Mouse (Mus musculus) kidney, adult 2 months (tissue): ENCODE data around the gene Tcf7l1. TPM values are rescaled to one million over a fixed set of nuclear protein-coding genes. Genes with fewer than 3 reads are reported as not detected.

Source experiments
- DNase-seq: peaks from one replicate; pipeline ENCODE4 v3.0.0; 2021
- H3K27ac ChIP-seq: fragments of 200-500 bp; 2 replicates; pipeline ENCODE4 v1.5.1; 2012; ENCODE audit warnings: low read depth, low read length, control low read depth, inconsistent platforms; ENCODE audit not compliant: insufficient read depth
- H3K27me3 ChIP-seq: fragments of 200-500 bp; replicated peaks from 2 replicates; pipeline ENCODE4 v1.6.1; 2012; ENCODE audit warnings: mild to moderate bottlenecking, moderate library complexity, low read length, inconsistent platforms; ENCODE audit not compliant: control insufficient read depth, insufficient read depth
- H3K36me3 ChIP-seq: fragments of 200-500 bp; 2 replicates; pipeline ENCODE4 v1.6.1; 2012; ENCODE audit warnings: mild to moderate bottlenecking, moderate library complexity, low read length, inconsistent platforms; ENCODE audit not compliant: control insufficient read depth, insufficient read depth
- H3K4me1 ChIP-seq: fragments of 200-500 bp; 2 replicates; pipeline ENCODE4 v1.6.1; 2011; ENCODE audit warnings: low read length; ENCODE audit not compliant: control insufficient read depth, insufficient read depth
- H3K4me3 ChIP-seq: fragments of 200-500 bp; 2 replicates; pipeline ENCODE4 v1.5.1; 2011; ENCODE audit warnings: mild to moderate bottlenecking, low read depth, low read length, control low read depth; ENCODE audit not compliant: insufficient read depth
- CTCF ChIP-seq: fragments of 200-500 bp; conservative IDR thresholded peaks from 2 replicates; pipeline ENCODE4 v1.5.1; 2011; ENCODE audit warnings: low read depth, mild to moderate bottlenecking, control low read depth, low read length, moderate library complexity, mixed read lengths; ENCODE audit not compliant: insufficient read depth, insufficient read length
- POLR2A ChIP-seq: fragments of 200-500 bp; IDR thresholded peaks from one replicate; pipeline ENCODE4 v1.6.1; 2011; ENCODE audit warnings: low read depth, low read length, control low read depth
- WGBS: fragments of 180-500 bp; shearing (Covaris S2); methylation state at CpG from one replicate; pipeline ENCODE4 v1.1.7; 2018; 5-methylcytosine and 5-hydroxymethylcytosine counted together
- polyA plus RNA-seq: library from polyadenylated mRNA; depleted of rRNA; stranded (reverse); fragments of >200 nt; gene quantifications from 2 replicates; pipeline ENCODE4 v1.2.3, GENCODE M21; 2012

The Tcf7l1 gene
- polyA plus RNA-seq, 1 experiment = 16.3 TPM

DNA sequence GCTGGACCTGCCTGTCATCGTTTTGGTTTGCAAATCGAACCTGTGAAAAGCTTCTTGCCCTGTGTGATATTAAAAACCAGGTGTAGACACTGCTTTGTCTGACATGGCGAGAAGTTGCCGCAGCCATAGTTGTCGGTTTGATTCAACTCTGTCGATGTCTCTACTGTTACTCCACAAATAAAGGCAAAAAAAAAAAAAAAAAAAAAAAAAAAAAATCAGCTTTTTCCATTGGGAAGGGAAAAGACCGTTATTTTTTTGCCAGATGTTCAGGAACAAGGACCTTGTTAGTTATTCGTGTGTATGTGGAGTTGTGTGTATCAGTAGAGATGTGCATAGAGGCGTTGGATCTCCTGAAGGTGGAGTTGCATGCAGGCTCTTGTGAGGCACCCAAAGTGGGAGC, 36.7 kb upstream of the Tcf7l1 start:
- Histone ChIP-seq H3K27me3 (no peaks in the 10 kb centered on the region), H3K36me3 (no peaks in the 10 kb centered on the region), H3K4me3 (no peak overlapping the region), H3K27ac (no peak overlapping the region), H3K4me1 (no peaks in the 10 kb centered on the region)
- 70% methylated on average over 9 of the region's 9 CpGs for WGBS
- DNase-seq = no peak
- no peak for TF ChIP-seq CTCF
- TF ChIP-seq POLR2A = no peak

DNA sequence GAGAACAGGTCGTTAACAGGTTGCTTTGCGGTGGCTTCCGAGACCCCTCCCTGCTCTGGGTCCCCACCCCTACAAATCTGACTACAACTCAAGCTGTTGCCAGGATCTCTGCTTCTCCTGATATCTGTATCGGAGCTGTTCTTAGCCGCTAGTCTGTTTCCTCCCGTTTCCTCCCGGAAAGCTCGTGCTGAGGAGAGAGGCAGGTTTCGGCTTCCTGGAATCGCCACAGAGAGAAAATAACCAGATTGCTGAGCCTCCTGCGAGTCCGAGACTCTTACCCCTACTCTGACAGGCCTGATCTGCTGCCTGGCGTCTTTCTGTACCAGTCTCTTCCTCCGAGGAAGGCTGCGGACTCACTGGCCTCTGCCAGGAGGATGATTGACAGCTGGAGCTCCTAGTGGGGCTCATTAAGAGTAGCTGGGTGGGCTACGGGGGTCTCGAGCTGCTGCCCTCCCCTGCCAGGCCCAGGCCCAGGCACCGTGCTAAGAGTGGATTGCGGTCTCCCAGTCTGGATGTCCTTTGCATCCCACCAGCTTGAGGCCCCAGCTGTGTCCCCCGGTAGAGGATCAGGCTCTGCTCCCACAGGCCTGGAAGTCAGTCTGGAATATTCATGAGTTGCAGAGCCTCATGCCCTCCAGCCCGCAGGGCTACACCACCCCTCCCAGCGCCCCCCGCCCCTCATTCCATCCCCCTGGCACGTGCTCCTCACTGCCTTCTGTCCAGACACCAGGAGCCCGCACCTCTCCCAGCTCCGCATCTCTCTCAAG, 36.1 kb upstream of the Tcf7l1 start:
- Histone ChIP-seq H3K4me3 (no peak overlapping the region; the same call in 1 of the 2 replicates), H3K36me3 (no peaks in the 10 kb centered on the region), H3K4me1 (no peaks in the 10 kb centered on the region), H3K27ac (no peak overlapping the region), H3K27me3 (no peaks in the 10 kb centered on the region)
- WGBS = 21% methylated on average over 26 of the region's 26 CpGs
- TF ChIP-seq POLR2A (no peak), CTCF (no peak)
- DNase-seq = peak; percentile 32

DNA sequence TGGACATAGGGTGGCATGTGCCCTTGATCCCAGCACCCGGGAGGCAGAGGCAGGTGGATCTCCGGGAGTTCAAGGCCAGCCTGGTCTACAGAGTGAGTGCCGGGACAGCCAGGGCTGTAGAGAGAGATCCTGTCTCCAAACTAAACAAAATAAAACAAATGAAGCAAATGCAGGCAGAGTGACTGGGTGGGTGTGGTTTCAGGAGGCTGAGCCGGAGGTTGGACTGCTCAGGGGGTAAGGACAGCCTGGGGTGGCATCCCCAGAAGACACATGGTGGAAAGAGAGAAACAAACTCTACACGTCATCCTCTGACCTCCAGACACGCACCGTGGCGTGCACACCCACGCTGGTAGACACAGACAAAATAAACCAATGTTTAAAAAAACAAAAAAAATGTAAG, 24.4 kb upstream of the Tcf7l1 start:
- no peaks in the 10 kb centered on the region for H3K4me1 ChIP-seq
- H3K27ac ChIP-seq = no peak overlapping the region
- no peak overlapping the region for H3K4me3 ChIP-seq
- TF ChIP-seq POLR2A = no peak
- no peak for TF ChIP-seq CTCF
- H3K36me3 ChIP-seq = no peaks in the 10 kb centered on the region
- no peaks in the 10 kb centered on the region for H3K27me3 ChIP-seq
- DNase-seq = no peak
- 55% methylated on average over 9 of the region's 9 CpGs for WGBS

DNA sequence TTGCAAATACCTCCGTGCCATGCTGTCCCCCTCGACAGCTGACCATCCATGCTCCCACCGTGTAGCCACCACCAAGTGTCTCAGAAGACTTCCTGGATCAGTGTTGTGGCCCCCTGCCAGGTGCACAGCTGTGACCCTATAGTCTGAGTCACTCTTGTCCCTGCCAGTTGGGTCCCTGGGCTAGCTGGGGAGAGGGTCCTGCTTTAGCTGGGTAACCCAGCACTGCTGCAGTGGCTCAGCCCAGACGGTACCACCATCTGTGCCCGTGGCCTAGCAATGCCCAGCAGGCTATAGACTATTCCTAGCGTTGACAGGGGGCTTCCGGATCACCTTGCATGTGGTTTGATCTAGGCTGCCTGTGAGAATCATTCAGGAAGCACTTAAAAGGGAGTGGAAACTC, 21.2 kb upstream of the Tcf7l1 start:
- H3K27ac ChIP-seq = no peak overlapping the region
- H3K4me3 ChIP-seq = no peak overlapping the region
- H3K36me3 ChIP-seq = no peaks in the 10 kb centered on the region
- 67% methylated on average over 7 of the region's 7 CpGs for WGBS
- TF ChIP-seq CTCF (no peak), POLR2A (no peak)
- no peaks in the 10 kb centered on the region for H3K4me1 ChIP-seq
- no peak for DNase-seq
- no peaks in the 10 kb centered on the region for H3K27me3 ChIP-seq

DNA sequence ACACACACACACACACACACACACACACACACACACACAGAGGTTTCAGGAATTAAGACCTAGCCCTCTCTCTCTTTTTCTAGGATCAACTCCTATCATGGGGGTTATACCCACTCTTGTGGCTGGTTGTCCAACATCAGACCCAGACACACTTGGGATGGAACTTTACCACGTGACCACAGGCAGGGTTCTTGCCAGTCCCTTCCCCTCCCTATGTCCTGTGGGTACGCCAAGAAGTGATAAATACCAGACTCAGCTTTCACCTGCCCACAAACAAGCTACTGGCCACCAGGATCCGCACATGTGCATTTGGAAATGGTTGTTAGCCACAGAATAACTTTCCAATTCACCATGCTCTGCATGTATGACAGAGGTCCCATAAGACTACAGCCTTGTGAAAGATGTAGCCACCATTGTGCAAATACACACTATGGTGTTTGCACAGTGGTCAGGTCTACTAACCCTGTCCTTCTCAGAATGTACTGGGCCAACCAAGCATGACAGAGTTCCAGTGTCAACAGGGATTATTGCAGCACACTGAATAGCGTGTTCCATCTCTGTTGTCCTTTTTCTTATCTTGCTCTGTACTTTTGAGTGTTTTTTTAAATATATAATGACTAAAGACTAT, 20.6 kb upstream of the Tcf7l1 start:
- 69% methylated on average over 4 of the region's 4 CpGs for WGBS
- H3K36me3 ChIP-seq = no peaks in the 10 kb centered on the region
- H3K27ac ChIP-seq = no peak overlapping the region
- no peaks in the 10 kb centered on the region for H3K27me3 ChIP-seq
- H3K4me1 ChIP-seq = no peaks in the 10 kb centered on the region
- no peak for DNase-seq
- TF ChIP-seq POLR2A (no peak), CTCF (no peak)
- no peak overlapping the region for H3K4me3 ChIP-seq

DNA sequence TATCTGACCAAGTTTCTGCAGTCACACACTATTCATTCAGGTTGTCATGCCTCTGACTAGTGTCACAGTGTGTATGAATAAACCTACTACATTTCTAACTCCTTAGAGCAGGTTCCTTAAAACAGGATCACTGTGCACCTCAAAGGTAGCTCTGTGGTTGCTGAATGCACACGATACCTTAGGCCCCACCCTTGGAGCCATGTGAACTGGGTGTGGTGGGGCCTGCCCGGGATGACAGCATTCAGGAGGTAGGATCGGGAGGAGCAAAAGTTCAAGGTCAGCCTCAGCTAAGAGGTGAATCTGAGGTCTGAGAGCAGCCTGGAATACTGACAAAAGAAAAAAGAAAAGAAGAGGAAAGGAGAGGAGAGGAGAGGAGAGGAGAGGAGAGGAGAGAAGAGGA, 19.3 kb upstream of the Tcf7l1 start:
- WGBS = 58% methylated on average over 3 of the region's 3 CpGs
- Histone ChIP-seq H3K4me1 (no peaks in the 10 kb centered on the region), H3K27ac (no peak overlapping the region), H3K27me3 (no peaks in the 10 kb centered on the region), H3K36me3 (no peaks in the 10 kb centered on the region), H3K4me3 (no peak overlapping the region)
- TF ChIP-seq POLR2A (no peak), CTCF (no peak)
- no peak for DNase-seq

DNA sequence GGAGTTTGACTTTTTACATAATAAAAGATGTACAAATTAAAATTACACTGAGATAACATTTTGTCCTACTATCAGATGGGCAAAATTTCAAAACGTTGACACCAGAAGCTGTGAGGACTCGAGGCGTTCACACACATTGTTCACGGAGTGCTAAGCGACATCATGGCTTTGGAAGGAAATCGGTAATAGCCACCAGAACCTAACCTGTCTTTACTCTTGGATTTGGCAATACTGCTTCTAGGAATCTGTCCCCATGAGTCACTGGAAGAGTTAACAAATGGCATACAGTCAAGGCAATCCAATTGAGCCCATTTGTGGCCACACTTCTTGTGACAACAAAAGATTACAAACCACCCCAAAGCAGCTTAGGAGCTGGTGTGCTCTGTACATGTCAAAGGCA, 14.6 kb upstream of the Tcf7l1 start:
- Histone ChIP-seq H3K4me1 (no peaks in the 10 kb centered on the region), H3K4me3 (no peak overlapping the region), H3K27me3 (no peaks in the 10 kb centered on the region), H3K27ac (no peak overlapping the region), H3K36me3 (no peaks in the 10 kb centered on the region)
- WGBS = 75% methylated on average over 6 of the region's 6 CpGs
- no peak for DNase-seq
- TF ChIP-seq CTCF = no peak
- no peak for TF ChIP-seq POLR2A
